In the genomic region with DNA sequence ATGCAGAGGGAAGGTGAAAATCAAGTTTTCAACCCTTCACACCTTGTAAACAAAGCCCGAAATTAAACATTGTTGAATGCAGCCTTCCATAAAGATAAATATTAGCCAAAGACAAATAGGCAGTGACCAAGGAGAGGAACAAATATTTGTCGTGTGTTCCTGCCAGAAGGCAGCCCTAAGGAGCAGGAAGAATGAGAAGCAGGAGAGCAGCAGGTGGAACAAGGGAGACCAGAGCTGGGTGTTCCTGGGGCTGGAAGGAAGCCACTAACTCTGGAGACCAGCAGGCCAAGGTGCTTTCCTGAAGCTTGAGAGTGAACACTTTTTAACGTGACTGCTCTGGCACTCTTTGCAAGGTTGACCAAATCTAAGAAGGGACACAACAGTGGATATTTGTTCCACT, we compare ENCODE assay signal across 23 mouse cellular contexts. TPM values are rescaled to one million over a fixed set of nuclear protein-coding genes. Genes with fewer than 3 reads are reported as not detected.
DNase-seq lines count a peak whose midpoint lies in the region; ATAC-seq lines count a peak whose summit lies in the region.
"Had no signal": no experiment of that assay in that cellular context is flagged by ENCODE, and none has a peak within 500 bp of the region (broad histone marks: within the 10 kb centered on the region; RNA-seq: fewer than 3 reads in every experiment).

No protein-coding gene starts in this region.

- no peaks in the 10 kb centered on the region for H3K9me3 ChIP-seq in embryonic facial prominence, embryonic 13.5 days
- H3K9me3 ChIP-seq in embryonic facial prominence, embryonic 10.5 days, result no peaks in the 10 kb centered on the region
- H3K9me3 ChIP-seq in stomach, embryonic 15.5 days, result no peaks in the 10 kb centered on the region
- H3K9me3 ChIP-seq: embryonic facial prominence, embryonic 15.5 days; hindbrain, embryonic 13.5 days; kidney, embryonic 15.5 days; liver, embryonic 15.5 days; midbrain, embryonic 12.5 days; neural tube, embryonic 15.5 days had no signal

- H3K27me3 ChIP-seq in embryonic facial prominence, embryonic 13.5 days, result no peaks in the 10 kb centered on the region
- H3K27me3 ChIP-seq in embryonic facial prominence, embryonic 10.5 days (replicated peaks; ENCODE audit: low read depth, poor library complexity, severe bottlenecking), result no peaks in the 10 kb centered on the region
- H3K27me3 ChIP-seq in stomach, embryonic 15.5 days (replicated peaks), result no peaks in the 10 kb centered on the region
- H3K27me3 ChIP-seq: embryonic facial prominence, embryonic 15.5 days; hindbrain, embryonic 13.5 days; kidney, embryonic 15.5 days; liver, embryonic 15.5 days; midbrain, embryonic 12.5 days; neural tube, embryonic 15.5 days had no signal

- whole genome bisulfite sequencing in embryonic facial prominence, embryonic 13.5 days, result 72% methylated on average over 3 of the region's 3 CpGs
- WGBS in embryonic facial prominence, embryonic 10.5 days, result 76% methylated on average over 3 of the region's 3 CpGs
- 36% methylated on average over 3 of the region's 3 CpGs for WGBS in stomach, embryonic 15.5 days

- H3K4me2 ChIP-seq in embryonic facial prominence, embryonic 13.5 days, result no peak overlapping the region
- H3K4me2 ChIP-seq in stomach, embryonic 15.5 days, result no peak overlapping the region
- H3K4me2 ChIP-seq: embryonic facial prominence, embryonic 15.5 days; hindbrain, embryonic 13.5 days; kidney, embryonic 15.5 days; liver, embryonic 15.5 days; midbrain, embryonic 12.5 days; neural tube, embryonic 15.5 days had no signal

- no peak for DNase-seq in embryonic facial prominence, embryonic 10.5 days (ENCODE audit: low spot score)
- DNase-seq in lung, adult 18-20 months, result peak; percentile 77 to 82
- DNase-seq in lung, postnatal 10 days, result peak; percentile 31
- DNase-seq in thymus, postnatal 10 days (ENCODE audit: low spot score in 2 of 2), result no peak
- DNase-seq in gastrocnemius, postnatal 4 days (ENCODE audit: low spot score in 2 of 2), result no peak
- DNase-seq in gastrocnemius, postnatal 36 days, result no peak
- DNase-seq: adrenal gland, postnatal 10 days; cerebellum, adult 18-20 months; embryo, embryonic 11 days; gastrocnemius, postnatal 14 days; heart, adult 2 months; heart, postnatal 36 days; thymus, postnatal 25 days had no signal

- H3K4me3 ChIP-seq in embryonic facial prominence, embryonic 13.5 days, result no peak overlapping the region
- no peak overlapping the region for H3K4me3 ChIP-seq in embryonic facial prominence, embryonic 10.5 days
- H3K4me3 ChIP-seq in stomach, embryonic 15.5 days (replicated peaks), result no peak overlapping the region
- H3K4me3 ChIP-seq: embryonic facial prominence, embryonic 15.5 days; heart, adult 2 months; hindbrain, embryonic 13.5 days; kidney, embryonic 15.5 days; left cerebral cortex, adult 2 months; liver, embryonic 15.5 days; midbrain, embryonic 12.5 days; neural tube, embryonic 15.5 days had no signal

- no peak overlapping the region for H3K9ac ChIP-seq in embryonic facial prominence, embryonic 13.5 days
- H3K9ac ChIP-seq in stomach, embryonic 15.5 days, result no peak overlapping the region
- H3K9ac ChIP-seq: embryonic facial prominence, embryonic 15.5 days; hindbrain, embryonic 13.5 days; kidney, embryonic 15.5 days; liver, embryonic 15.5 days; midbrain, embryonic 12.5 days; neural tube, embryonic 15.5 days had no signal

- 0 out of 2 replicates have a peak overlapping the region, but pooled peaks have one; percentile 11 for H3K27ac ChIP-seq in embryonic facial prominence, embryonic 13.5 days
- no peak overlapping the region for H3K27ac ChIP-seq in embryonic facial prominence, embryonic 10.5 days (replicated peaks)
- H3K27ac ChIP-seq in stomach, embryonic 15.5 days, result peak overlapping the region; percentile 69
- H3K27ac ChIP-seq: embryonic facial prominence, embryonic 15.5 days; heart, adult 2 months; hindbrain, embryonic 13.5 days; kidney, embryonic 15.5 days; left cerebral cortex, adult 2 months; liver, embryonic 15.5 days; midbrain, embryonic 12.5 days; neural tube, embryonic 15.5 days had no signal

- no peak for ATAC-seq in embryonic facial prominence, embryonic 13.5 days (ENCODE audit: insufficient number of reproducible peaks, insufficient read depth, low FRiP score, low TSS enrichment, low read depth)
- ATAC-seq in stomach, embryonic 15.5 days (ENCODE audit: insufficient read depth, low FRiP score, low read depth), result peak; percentile 83
- ATAC-seq: forebrain, embryonic 14.5 days had no signal

- intact Hi-C loops in gastrocnemius, postnatal 36 days (cut with DNase I), result no loop called here

- H3K36me3 ChIP-seq in embryonic facial prominence, embryonic 13.5 days, result no peaks in the 10 kb centered on the region
- H3K36me3 ChIP-seq in embryonic facial prominence, embryonic 10.5 days (replicated peaks), result no peaks in the 10 kb centered on the region
- no peaks in the 10 kb centered on the region for H3K36me3 ChIP-seq in stomach, embryonic 15.5 days
- H3K36me3 ChIP-seq: embryonic facial prominence, embryonic 15.5 days; hindbrain, embryonic 13.5 days; kidney, embryonic 15.5 days; liver, embryonic 15.5 days; midbrain, embryonic 12.5 days; neural tube, embryonic 15.5 days had no signal

- no peaks in the 10 kb centered on the region for H3K4me1 ChIP-seq in embryonic facial prominence, embryonic 13.5 days
- no peaks in the 10 kb centered on the region for H3K4me1 ChIP-seq in embryonic facial prominence, embryonic 10.5 days
- no peaks in the 10 kb centered on the region for H3K4me1 ChIP-seq in stomach, embryonic 15.5 days
- H3K4me1 ChIP-seq: embryonic facial prominence, embryonic 15.5 days; kidney, embryonic 15.5 days; midbrain, embryonic 12.5 days had no signal

RNA-seq across cellular contexts. Expression of a gene that starts 55.6 kb away (rescaled TPM):
- polyA plus RNA-seq in embryonic facial prominence, embryonic 13.5 days (2015; fragmentation: Nextera tagmentation; extraction: Ambion mirVana), result 2.5 and 4.0 TPM in 2 replicates
- polyA plus RNA-seq in embryonic facial prominence, embryonic 10.5 days (2016; fragmentation: Nextera tagmentation; extraction: Ambion mirVana), result 2.2 and 2.5 TPM in 2 replicates
- 7.1 and 7.2 TPM in 2 replicates for polyA plus RNA-seq in stomach, embryonic 15.5 days (2015; fragmentation: Nextera tagmentation; extraction: Ambion mirVana)
- 10 to 100 TPM; 16.3 to 17.6 TPM for total RNA-seq in gastrocnemius, postnatal 4 days (2021)
- 10 to 100 TPM; 11.9 to 12.7 TPM for total RNA-seq in gastrocnemius, postnatal 36 days (2021)

Comparison
In these comparisons a context has a peak if more than half of its experiments do, and no peak if none do; other contexts are left out.
1. DNase-seq: peak in lung, adult 18-20 months (2 of 2) and lung, postnatal 10 days (single experiment); none in embryonic facial prominence, embryonic 10.5 days (single experiment), thymus, postnatal 10 days (0 of 2), gastrocnemius, postnatal 4 days (0 of 2) and gastrocnemius, postnatal 36 days (0 of 2).